Mouse (Mus musculus) lung, postnatal 14 days (tissue): ENCODE measurements around the gene Slc22a14.

Experiments used
- DNase-seq: peaks from one replicate; pipeline ENCODE4 v3.0.0; 2021

Gene Slc22a14

GRCm38 (mm10) chr9:119122596-119123369 is 242.6 kb downstream of the Slc22a14 start:
- no peak for DNase-seq

DNA sequence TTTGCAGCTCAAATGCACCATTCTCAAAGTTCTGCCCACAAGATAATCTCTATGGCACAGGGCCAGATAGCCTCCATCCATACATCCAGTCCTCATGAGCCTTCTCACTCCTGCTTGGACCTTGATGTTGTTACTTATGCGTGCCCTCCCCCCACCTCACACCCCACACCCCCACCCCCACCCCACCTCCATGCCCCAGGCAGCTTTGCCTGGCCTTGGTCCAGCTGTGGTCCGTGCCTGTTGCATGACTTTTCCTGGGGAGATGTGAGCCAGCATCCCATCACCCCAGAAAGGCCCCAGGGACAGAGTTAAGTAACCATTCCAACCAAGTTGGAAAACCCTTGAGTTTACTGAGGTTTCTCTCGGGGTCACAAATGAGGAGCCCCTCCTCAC is 245.2 kb downstream of the Slc22a14 start:
- DNase-seq = no peak
